Mouse (Mus musculus) urinary bladder, postnatal 4 days (tissue): Measurements from ENCODE around the gene Islr.

Experiments
- DNase-seq, 2 experiments: peaks; one replicate each; pipeline ENCODE4 v3.0.0; 2021 to 2022; ENCODE audit warnings: low spot score in 2 of 2

Gene Islr

GRCm38 (mm10) chr9:58196610-58197567, 7.2 kb downstream of the Islr start:
- no peak for DNase-seq

- DNase-seq: no peak
Measured at GRCm38 (mm10) chr9:58196141-58196540, 8.0 kb downstream of the Islr start.

DNA sequence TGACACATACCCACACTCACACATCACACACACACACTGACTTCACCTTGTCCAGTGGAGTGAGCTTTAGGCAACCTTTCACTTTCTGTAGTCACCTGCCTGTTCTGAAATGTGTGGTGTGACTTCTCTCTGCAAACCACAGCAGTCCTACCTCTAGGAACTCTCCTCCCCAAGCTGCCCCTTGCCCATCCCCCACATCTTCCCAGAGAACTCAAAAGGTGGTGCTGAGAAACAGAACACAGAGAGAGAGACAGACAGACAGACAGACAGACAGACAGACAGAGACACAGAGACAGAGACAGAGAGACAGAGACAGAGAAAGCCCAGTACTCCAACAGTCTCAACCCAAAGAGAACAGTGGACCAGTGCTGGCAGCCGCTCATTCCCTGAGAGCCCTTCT, 8.4 kb downstream of the Islr start:
- DNase-seq: no peak

GRCm38 (mm10) chr9:58194222-58194621, 9.9 kb downstream of the Islr start:
- DNase-seq: no peak

- no peak for DNase-seq
Measured at GRCm38 (mm10) chr9:58184456-58184855, 19.6 kb downstream of the Islr start.

- no peak for DNase-seq
Measured at GRCm38 (mm10) chr9:58179390-58179789, 24.7 kb downstream of the Islr start.

- peak in 1 of 2 experiments; percentile 51 for DNase-seq
Measured at GRCm38 (mm10) chr9:58177165-58177564, 26.9 kb downstream of the Islr start.

GRCm38 (mm10) chr9:58175745-58176487, 28.2 kb downstream of the Islr start:
- no peak for DNase-seq

DNA sequence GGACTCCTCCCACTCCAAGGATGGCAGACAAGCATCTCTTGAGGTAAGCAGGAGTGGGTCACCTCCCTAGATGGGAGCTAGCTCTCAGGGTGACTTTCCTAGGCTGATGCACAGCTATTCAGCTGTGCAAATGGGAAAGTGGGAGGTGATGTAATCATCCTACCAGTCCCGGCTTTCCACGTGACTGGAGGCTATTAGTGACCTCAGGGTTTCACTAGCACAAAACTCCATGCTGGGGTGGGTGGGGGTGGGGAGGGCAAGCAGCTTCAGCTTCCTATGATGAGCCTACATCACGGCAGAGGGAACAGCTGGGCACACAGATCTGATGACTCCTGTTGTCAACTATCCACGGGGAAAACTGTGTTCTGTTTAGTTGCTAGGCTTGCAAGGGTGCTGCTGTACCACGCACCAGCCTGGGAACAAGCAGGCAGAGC, 29.3 kb downstream of the Islr start:
- no peak for DNase-seq

GRCm38 (mm10) chr9:58172863-58173262, 31.2 kb downstream of the Islr start:
- no peak for DNase-seq

DNA sequence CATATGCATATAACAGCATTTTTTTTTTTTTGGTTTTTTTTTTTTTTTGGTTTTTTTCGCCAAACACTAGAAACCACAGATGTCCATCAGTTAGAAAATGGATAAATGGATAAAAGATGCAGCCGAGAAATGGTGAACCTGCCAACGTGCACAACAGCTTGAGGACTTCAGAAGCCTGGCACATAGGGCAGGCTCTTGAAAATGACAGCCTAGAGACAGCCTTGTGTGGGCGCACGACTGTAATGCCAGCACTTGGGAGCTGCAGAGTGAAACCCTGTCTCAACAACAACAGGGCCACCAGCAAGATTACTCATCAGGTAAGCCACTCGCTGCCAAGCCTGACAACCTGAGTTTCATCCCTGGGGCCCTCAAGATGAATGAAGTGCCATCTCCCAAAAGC, 34.7 kb downstream of the Islr start:
- no peak for DNase-seq

GRCm38 (mm10) chr9:58168880-58169279, 35.2 kb downstream of the Islr start:
- DNase-seq: no peak

- DNase-seq: no peak
Measured at GRCm38 (mm10) chr9:58165779-58166178, 38.3 kb downstream of the Islr start.

- DNase-seq: no peak
Measured at GRCm38 (mm10) chr9:58163146-58163545, 41.0 kb downstream of the Islr start.

DNA sequence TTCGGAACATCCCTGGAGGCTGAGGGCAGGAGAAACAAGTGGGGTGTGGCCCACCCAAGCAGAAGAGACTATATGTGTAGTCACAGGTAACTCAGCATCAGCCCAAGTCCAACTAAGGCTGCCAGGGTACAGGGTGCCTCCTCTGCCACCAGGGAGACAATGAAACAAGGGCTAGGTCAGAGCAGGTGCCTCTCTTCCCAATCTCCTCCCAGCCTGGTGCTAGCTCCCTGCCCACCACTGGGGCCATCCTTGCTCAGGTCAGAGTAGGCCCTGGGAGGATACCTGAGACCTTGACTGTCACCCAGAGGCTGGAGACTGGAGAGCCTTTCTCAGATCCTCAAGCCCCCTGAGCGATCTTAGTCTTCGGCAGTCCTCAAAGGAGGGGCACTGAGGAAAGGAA, 41.9 kb downstream of the Islr start:
- DNase-seq: no peak

DNA sequence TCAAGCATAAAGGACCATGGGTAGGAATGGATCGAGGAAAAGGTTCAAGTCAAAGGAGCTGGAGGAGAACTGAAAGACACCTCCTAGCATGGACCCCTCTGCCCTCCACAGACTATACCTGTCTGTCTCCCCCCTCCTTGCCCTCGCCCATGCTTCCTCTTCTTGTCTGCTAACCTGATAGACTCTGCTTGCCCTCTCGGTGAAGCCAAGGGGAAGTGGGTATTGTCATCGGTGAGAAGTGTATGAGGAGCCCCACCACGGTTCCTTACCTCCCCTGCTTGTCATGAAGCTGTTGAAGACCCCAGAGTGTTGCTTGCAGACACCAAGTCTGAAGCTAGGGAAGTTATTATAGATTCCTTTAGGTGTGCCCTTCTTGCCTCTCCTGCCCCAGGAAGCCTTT, 43.8 kb downstream of the Islr start:
- DNase-seq: no peak

DNA sequence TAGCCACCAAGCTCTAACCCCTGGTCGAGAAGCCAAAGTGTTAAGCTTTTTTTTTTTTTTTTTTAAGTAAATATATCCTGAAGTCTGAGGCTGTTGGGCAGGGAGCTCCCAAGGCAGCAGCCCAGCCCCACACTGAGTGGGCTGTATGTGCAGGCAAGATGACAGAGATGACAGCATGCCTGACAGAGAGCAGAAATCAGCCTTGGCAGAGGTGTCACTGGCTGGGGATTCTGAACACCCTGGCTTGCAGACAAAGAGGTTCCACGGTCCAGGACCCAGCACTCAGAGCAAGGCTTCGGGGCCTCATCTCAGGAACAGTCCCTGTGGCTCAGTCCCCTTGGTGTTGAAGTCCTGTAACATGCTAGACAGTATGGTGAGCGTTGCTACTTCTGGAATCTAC, 44.3 kb downstream of the Islr start:
- DNase-seq: no peak

DNA sequence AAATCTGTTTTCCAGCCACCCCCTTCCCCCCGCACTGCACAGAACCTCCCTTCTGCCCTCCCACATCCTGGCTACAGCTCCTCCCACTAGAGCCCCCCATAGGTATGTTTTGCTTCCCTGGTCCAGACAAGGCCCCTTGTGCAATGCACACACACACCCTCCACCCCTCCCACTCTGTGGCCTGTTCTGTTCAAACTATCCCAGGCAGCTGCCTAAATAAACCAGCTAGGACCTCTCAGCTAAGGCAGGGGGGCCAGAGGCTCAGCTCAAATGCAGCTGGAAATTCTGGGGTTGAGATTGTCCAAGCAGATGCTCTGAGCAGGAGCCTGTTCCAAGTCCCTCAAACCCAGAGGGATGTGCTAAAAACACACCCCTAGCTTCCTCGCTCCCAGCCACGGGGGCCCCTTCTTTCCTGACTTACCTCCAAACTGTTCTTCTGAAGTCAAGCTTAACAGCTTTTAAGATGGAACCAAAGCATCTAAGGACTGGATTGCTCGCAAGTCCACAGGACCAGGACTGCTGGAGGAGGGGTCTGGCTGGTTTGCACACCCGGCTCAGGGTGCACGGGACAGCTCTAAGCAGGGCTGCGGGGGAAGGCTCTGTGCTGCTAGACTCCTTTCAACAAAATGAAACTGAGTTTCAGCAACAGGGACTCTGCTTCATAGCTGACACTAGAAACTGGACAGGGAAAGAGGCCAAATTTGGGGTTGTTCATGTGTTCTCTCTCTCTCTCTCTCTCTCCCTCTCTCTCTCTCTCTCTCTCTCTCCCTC, 45.4 kb downstream of the Islr start:
- DNase-seq: peak in 1 of 2 experiments; percentile 76

- DNase-seq: no peak
Measured at GRCm38 (mm10) chr9:58157838-58158237, 46.3 kb downstream of the Islr start.

GRCm38 (mm10) chr9:58156819-58157560, 47.1 kb downstream of the Islr start:
- no peak for DNase-seq

DNA sequence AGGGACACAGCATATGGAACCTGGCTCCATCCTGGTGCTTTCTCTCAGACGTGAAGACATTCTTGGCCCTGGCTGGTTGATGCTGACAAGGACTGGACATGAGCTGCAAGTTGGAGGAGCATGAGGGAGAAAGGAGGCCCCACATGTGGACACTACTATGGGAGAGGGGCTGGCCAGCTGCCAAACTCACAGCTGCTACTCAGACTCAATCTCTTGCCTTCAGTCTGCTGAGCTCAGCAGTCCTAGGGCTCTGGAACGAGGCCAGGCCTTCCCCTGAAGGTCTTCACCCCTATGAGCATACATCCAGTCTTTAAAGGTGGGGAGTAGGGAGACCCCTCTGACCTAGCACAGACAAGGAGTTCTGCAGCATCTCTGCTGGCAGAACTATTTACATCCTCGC, 48.7 kb downstream of the Islr start:
- DNase-seq: peak in 1 of 2 experiments; percentile 76
